Mouse (Mus musculus) midbrain, embryonic 15.5 days (tissue): Measurements from ENCODE around the gene Gm9918. TPM values are rescaled to one million over a fixed set of nuclear protein-coding genes. Genes with fewer than 3 reads are reported as not detected.

Experiments
- ATAC-seq: fragments of 200-750 bp; cut with Nextera tagmentation; replicated peaks from 2 replicates; pipeline ENCODE4 v1.8.0; 2017; ENCODE audit warnings: moderate TSS enrichment
- H3K27ac ChIP-seq: fragments of 300-500 bp; sonication (generic); 2 replicates; pipeline ENCODE4 v1.5.1; 2015; ENCODE audit warnings: mild to moderate bottlenecking, inconsistent platforms
- H3K27me3 ChIP-seq: fragments of 300-500 bp; sonication (generic); replicated peaks from 2 replicates; pipeline ENCODE4 v1.6.1; 2015; ENCODE audit warnings: inconsistent platforms
- H3K36me3 ChIP-seq: fragments of 300-500 bp; sonication (generic); replicated peaks from 2 replicates; pipeline ENCODE4 v1.6.1; 2015; ENCODE audit warnings: inconsistent platforms
- H3K4me1 ChIP-seq: fragments of 300-500 bp; sonication (generic); 2 replicates; pipeline ENCODE4 v1.6.1; 2015; ENCODE audit warnings: inconsistent platforms
- H3K4me2 ChIP-seq: fragments of 300-500 bp; sonication (generic); 2 replicates; pipeline ENCODE4 v1.6.1; 2015; ENCODE audit warnings: inconsistent platforms, mild to moderate bottlenecking, moderate library complexity
- H3K4me3 ChIP-seq: fragments of 300-500 bp; sonication (generic); 2 replicates; pipeline ENCODE4 v1.5.1; 2015; ENCODE audit warnings: mild to moderate bottlenecking, inconsistent platforms
- H3K9ac ChIP-seq: fragments of 300-500 bp; sonication (generic); 2 replicates; pipeline ENCODE4 v1.6.1; 2015; ENCODE audit warnings: mild to moderate bottlenecking, inconsistent platforms
- H3K9me3 ChIP-seq: fragments of 300-500 bp; sonication (generic); 2 replicates; pipeline ENCODE4 v1.6.1; 2016; ENCODE audit warnings: inconsistent platforms
- WGBS: fragments of 180-500 bp; shearing (Covaris S2); methylation state at CpG from one replicate; pipeline ENCODE4 v1.1.7; 2015; ENCODE audit warnings: mixed read lengths; 5-methylcytosine and 5-hydroxymethylcytosine counted together
- polyA plus RNA-seq: library from polyadenylated mRNA; unstranded; fragments of >200 nt; fragmentation: Nextera tagmentation; extraction: Ambion mirVana; gene quantifications from 2 replicates; pipeline ENCODE4 v1.2.1, GENCODE M21; 2015

Gene Gm9918
- polyA plus RNA-seq, 1 experiment from 2014 or later: 0.10 TPM

- WGBS: 83% methylated on average over 14 of the region's 14 CpGs
- Histone ChIP-seq H3K27ac (no peak overlapping the region), H3K9ac (no peak overlapping the region), H3K4me1 (peaks cover 11% of the 10 kb centered on the region), H3K36me3 (no peaks in the 10 kb centered on the region), H3K27me3 (peaks cover 21% of the 10 kb centered on the region), H3K4me3 (no peak overlapping the region), H3K9me3 (no peaks in the 10 kb centered on the region), H3K4me2 (no peak overlapping the region)
- no peak for ATAC-seq
These were observed 31.7 kb upstream of the Gm9918 start for GRCm38 (mm10) chr15:102238543-102239259.

GRCm38 (mm10) chr15:102239260-102239590 is 31.1 kb upstream of the Gm9918 start:
- no peak overlapping the region for H3K4me2 ChIP-seq
- ATAC-seq: 0 out of 2 replicates have a peak, but pooled peaks have one; percentile 58
- no peak overlapping the region for H3K4me3 ChIP-seq
- H3K4me1 ChIP-seq: peaks cover 12% of the 10 kb centered on the region
- H3K27ac ChIP-seq: no peak overlapping the region
- WGBS: 9% methylated on average over 9 of the region's 9 CpGs
- H3K9ac ChIP-seq: no peak overlapping the region
- no peaks in the 10 kb centered on the region for H3K36me3 ChIP-seq
- no peaks in the 10 kb centered on the region for H3K9me3 ChIP-seq
- H3K27me3 ChIP-seq: peaks cover 26% of the 10 kb centered on the region

GRCm38 (mm10) chr15:102239851-102240250 is 30.5 kb upstream of the Gm9918 start:
- no peak for ATAC-seq
- Histone ChIP-seq H3K9ac (no peak overlapping the region), H3K27me3 (peaks cover 31% of the 10 kb centered on the region), H3K27ac (no peak overlapping the region), H3K36me3 (no peaks in the 10 kb centered on the region), H3K4me3 (no peak overlapping the region), H3K4me1 (peaks cover 15% of the 10 kb centered on the region), H3K9me3 (no peaks in the 10 kb centered on the region), H3K4me2 (no peak overlapping the region)
- WGBS: 79% methylated on average over 11 of the region's 11 CpGs

- Histone ChIP-seq H3K9me3 (no peaks in the 10 kb centered on the region), H3K4me3 (no peak overlapping the region), H3K9ac (no peak overlapping the region), H3K27me3 (peaks cover 37% of the 10 kb centered on the region), H3K4me2 (no peak overlapping the region), H3K27ac (no peak overlapping the region), H3K36me3 (no peaks in the 10 kb centered on the region), H3K4me1 (peaks cover 16% of the 10 kb centered on the region)
- no peak for ATAC-seq
- 82% methylated on average over 4 of the region's 4 CpGs for WGBS
These were observed 29.8 kb upstream of the Gm9918 start for GRCm38 (mm10) chr15:102240607-102241006.

- Histone ChIP-seq H3K36me3 (no peaks in the 10 kb centered on the region), H3K27me3 (peaks cover 40% of the 10 kb centered on the region)
- no peak for ATAC-seq
These were observed 27.7 kb upstream of the Gm9918 start for GRCm38 (mm10) chr15:102242404-102243228.

GRCm38 (mm10) chr15:102243229-102244190 is 26.9 kb upstream of the Gm9918 start:
- Histone ChIP-seq H3K27me3 (peaks cover 44% of the 10 kb centered on the region), H3K36me3 (no peaks in the 10 kb centered on the region), H3K4me1 (peaks cover 36% of the 10 kb centered on the region), H3K27ac (no peak overlapping the region), H3K9ac (no peak overlapping the region), H3K4me2 (peak overlapping the region; percentile 8), H3K4me3 (no peak overlapping the region), H3K9me3 (no peaks in the 10 kb centered on the region)
- 15% methylated on average over 22 of the region's 22 CpGs for WGBS
- ATAC-seq: no peak

More at GRCm38 (mm10) chr15:102242404-102243228, 27.7 kb upstream of the Gm9918 start:
- H3K27ac ChIP-seq: no peak overlapping the region
- H3K4me1 ChIP-seq: peaks cover 32% of the 10 kb centered on the region
- WGBS: 31% methylated on average over 12 of the region's 12 CpGs
- H3K9ac ChIP-seq: no peak overlapping the region
- H3K4me2 ChIP-seq: no peak overlapping the region
- H3K4me3 ChIP-seq: no peak overlapping the region
- H3K9me3 ChIP-seq: no peaks in the 10 kb centered on the region

GRCm38 (mm10) chr15:102244306-102245191 is 25.8 kb upstream of the Gm9918 start:
- Histone ChIP-seq H3K4me1 (peaks cover 36% of the 10 kb centered on the region), H3K27me3 (peaks cover 54% of the 10 kb centered on the region), H3K36me3 (no peaks in the 10 kb centered on the region), H3K4me3 (peak overlapping the region; percentile 61), H3K4me2 (peak overlapping the region; percentile 99), H3K27ac (no peak overlapping the region), H3K9me3 (no peaks in the 10 kb centered on the region), H3K9ac (no peak overlapping the region)
- WGBS: 5% methylated on average over 19 of the region's 19 CpGs
- no peak for ATAC-seq

- 4% methylated on average over 14 of the region's 14 CpGs for WGBS
- Histone ChIP-seq H3K4me3 (peak overlapping the region; percentile 61), H3K27ac (peak overlapping the region; percentile 77), H3K36me3 (no peaks in the 10 kb centered on the region), H3K4me2 (peak overlapping the region; percentile 99), H3K9me3 (no peaks in the 10 kb centered on the region), H3K9ac (peak overlapping the region; percentile 43), H3K4me1 (peaks cover 36% of the 10 kb centered on the region), H3K27me3 (peaks cover 62% of the 10 kb centered on the region)
- ATAC-seq: no peak
These were observed 24.9 kb upstream of the Gm9918 start for GRCm38 (mm10) chr15:102245461-102245881.

- H3K27ac ChIP-seq: peak overlapping the region; percentile 77
- ATAC-seq: peak; percentile 91
- peaks cover 36% of the 10 kb centered on the region for H3K4me1 ChIP-seq
- no peaks in the 10 kb centered on the region for H3K36me3 ChIP-seq
- peak overlapping the region; percentile 99 for H3K4me2 ChIP-seq
- WGBS: under 1% methylated on average over 39 of the region's 44 CpGs
- peaks cover 69% of the 10 kb centered on the region for H3K27me3 ChIP-seq
- H3K9me3 ChIP-seq: no peaks in the 10 kb centered on the region
- peak overlapping the region; percentile 43 for H3K9ac ChIP-seq
- H3K4me3 ChIP-seq: peak overlapping the region; percentile 61
These were observed 24.2 kb upstream of the Gm9918 start for GRCm38 (mm10) chr15:102245891-102246741.

- H3K9ac ChIP-seq: peak overlapping the region; percentile 43
- peak overlapping the region; percentile 99 for H3K4me2 ChIP-seq
- H3K27ac ChIP-seq: peak overlapping the region; percentile 77
- H3K36me3 ChIP-seq: no peaks in the 10 kb centered on the region
- peak; percentile 87 for ATAC-seq
- under 1% methylated on average over 30 of the region's 35 CpGs for WGBS
- no peaks in the 10 kb centered on the region for H3K9me3 ChIP-seq
- peaks cover 70% of the 10 kb centered on the region for H3K27me3 ChIP-seq
- H3K4me3 ChIP-seq: peak overlapping the region; percentile 61
- H3K4me1 ChIP-seq: peaks cover 36% of the 10 kb centered on the region
These were observed 23.5 kb upstream of the Gm9918 start for GRCm38 (mm10) chr15:102246866-102247251.
